Mouse (Mus musculus): ENCODE measurements at regions not wholly inside any gene's neighbourhood (a gene's known extent, or its start where the extent isn't known, plus 50 kb on each side); places are given as distances from the start of the nearest gene placed in this dataset.

GRCm38 (mm10) chr13:107539326-107539725 lies 504.9 kb upstream of the Smim15 start:
- TF ChIP-seq CTCF (IDR thresholded peaks at IDR 0.05; ENCODE audit: extremely low read depth, insufficient read depth, low read length) (no peak), POLR2A (IDR thresholded peaks at IDR 0.05; ENCODE audit: extremely low read depth, insufficient read depth, low read length) (no peak)
- Histone ChIP-seq H3K27ac (ENCODE audit: insufficient read depth, low read length) (no peak overlapping the region), H3K4me1 (ENCODE audit: control insufficient read depth, insufficient read depth, low read length) (peaks cover 7% of the 10 kb centered on the region), H3K4me3 (ENCODE audit: insufficient read depth, low read length) (no peak overlapping the region)

- TF ChIP-seq CTCF (IDR thresholded peaks at IDR 0.05; ENCODE audit: extremely low read depth, insufficient read depth, low read length) (no peak), POLR2A (IDR thresholded peaks at IDR 0.05; ENCODE audit: extremely low read depth, insufficient read depth, low read length) (no peak)
- H3K4me1 ChIP-seq (ENCODE audit: control insufficient read depth, insufficient read depth, low read length): no peaks in the 10 kb centered on the region; the same call in 1 of the 2 replicates
- H3K27ac ChIP-seq (ENCODE audit: insufficient read depth, low read length): no peak overlapping the region
- no peak overlapping the region for H3K4me3 ChIP-seq (ENCODE audit: insufficient read depth, low read length)
Observed at GRCm38 (mm10) chr13:107535213-107535612, 509.0 kb upstream of the Smim15 start.

DNA sequence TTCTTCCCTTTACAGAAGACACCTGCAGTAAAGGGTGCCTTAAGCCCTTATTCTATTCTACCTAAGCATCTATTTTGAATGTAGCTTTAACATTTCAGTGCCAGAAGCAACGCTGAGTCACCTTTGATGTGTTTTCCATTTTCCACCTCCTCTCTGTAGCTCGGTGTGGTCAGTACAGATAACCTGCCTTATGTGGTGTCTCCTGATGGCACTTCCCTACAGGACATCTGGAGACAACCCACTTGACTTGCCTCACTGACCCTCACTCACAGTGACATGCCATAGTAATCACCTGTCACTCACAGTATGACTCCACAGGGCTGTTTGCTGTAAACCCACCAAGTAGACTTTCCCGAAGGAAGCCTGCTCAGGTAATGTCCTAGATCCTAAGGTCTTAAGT lies 510.9 kb upstream of the Smim15 start:
- no peaks in the 10 kb centered on the region for H3K4me1 ChIP-seq (ENCODE audit: control insufficient read depth, insufficient read depth, low read length)
- H3K27ac ChIP-seq (ENCODE audit: insufficient read depth, low read length): no peak overlapping the region
- no peak for TF ChIP-seq CTCF (IDR thresholded peaks at IDR 0.05; ENCODE audit: extremely low read depth, insufficient read depth, low read length)
- H3K4me3 ChIP-seq (ENCODE audit: insufficient read depth, low read length): no peak overlapping the region

- no peak overlapping the region for H3K27ac ChIP-seq (ENCODE audit: insufficient read depth, low read length)
- H3K4me1 ChIP-seq (ENCODE audit: control insufficient read depth, insufficient read depth, low read length): no peaks in the 10 kb centered on the region
- H3K4me3 ChIP-seq (ENCODE audit: insufficient read depth, low read length): no peak overlapping the region
- no peak for TF ChIP-seq CTCF (IDR thresholded peaks at IDR 0.05; ENCODE audit: extremely low read depth, insufficient read depth, low read length)
- TF ChIP-seq POLR2A (IDR thresholded peaks at IDR 0.05; ENCODE audit: extremely low read depth, insufficient read depth, low read length): no peak
Observed at GRCm38 (mm10) chr13:107531528-107531927, 509.6 kb upstream of the Kif2a start.

- no peak overlapping the region for H3K4me3 ChIP-seq (ENCODE audit: insufficient read depth, low read length)
- no peak for TF ChIP-seq POLR2A (IDR thresholded peaks at IDR 0.05; ENCODE audit: extremely low read depth, insufficient read depth, low read length)
- TF ChIP-seq CTCF (IDR thresholded peaks at IDR 0.05; ENCODE audit: extremely low read depth, insufficient read depth, low read length): no peak
- H3K27ac ChIP-seq (ENCODE audit: insufficient read depth, low read length): no peak overlapping the region
- no peaks in the 10 kb centered on the region for H3K4me1 ChIP-seq (ENCODE audit: control insufficient read depth, insufficient read depth, low read length)
Observed at GRCm38 (mm10) chr13:107531026-107531425, 509.1 kb upstream of the Kif2a start.

- no peak overlapping the region for H3K27ac ChIP-seq (ENCODE audit: insufficient read depth, low read length)
- no peak overlapping the region for H3K4me3 ChIP-seq (ENCODE audit: insufficient read depth, low read length)
- H3K4me1 ChIP-seq (ENCODE audit: control insufficient read depth, insufficient read depth, low read length): no peaks in the 10 kb centered on the region
- TF ChIP-seq CTCF (IDR thresholded peaks at IDR 0.05; ENCODE audit: extremely low read depth, insufficient read depth, low read length) (no peak), POLR2A (IDR thresholded peaks at IDR 0.05; ENCODE audit: extremely low read depth, insufficient read depth, low read length) (no peak)
Observed at GRCm38 (mm10) chr13:107530392-107530791, 508.5 kb upstream of the Kif2a start.

- Histone ChIP-seq H3K4me3 (ENCODE audit: insufficient read depth, low read length) (no peak overlapping the region), H3K27ac (ENCODE audit: insufficient read depth, low read length) (no peak overlapping the region), H3K4me1 (ENCODE audit: control insufficient read depth, insufficient read depth, low read length) (no peaks in the 10 kb centered on the region)
- no peak for TF ChIP-seq CTCF (IDR thresholded peaks at IDR 0.05; ENCODE audit: extremely low read depth, insufficient read depth, low read length)
- no peak for TF ChIP-seq POLR2A (IDR thresholded peaks at IDR 0.05; ENCODE audit: extremely low read depth, insufficient read depth, low read length)
Observed at GRCm38 (mm10) chr13:107528724-107529456, 507.0 kb upstream of the Kif2a start.

- Histone ChIP-seq H3K4me3 (ENCODE audit: insufficient read depth, low read length) (no peak overlapping the region), H3K27ac (ENCODE audit: insufficient read depth, low read length) (no peak overlapping the region), H3K4me1 (ENCODE audit: control insufficient read depth, insufficient read depth, low read length) (no peaks in the 10 kb centered on the region)
- no peak for TF ChIP-seq CTCF (IDR thresholded peaks at IDR 0.05; ENCODE audit: extremely low read depth, insufficient read depth, low read length)
- TF ChIP-seq POLR2A (IDR thresholded peaks at IDR 0.05; ENCODE audit: extremely low read depth, insufficient read depth, low read length): no peak
Observed at GRCm38 (mm10) chr13:107522942-107523341, 501.0 kb upstream of the Kif2a start.

- no peaks in the 10 kb centered on the region for H3K4me1 ChIP-seq (ENCODE audit: control insufficient read depth, insufficient read depth, low read length)
- no peak overlapping the region for H3K27ac ChIP-seq (ENCODE audit: insufficient read depth, low read length)
- H3K4me3 ChIP-seq (ENCODE audit: insufficient read depth, low read length): no peak overlapping the region
- TF ChIP-seq CTCF (IDR thresholded peaks at IDR 0.05; ENCODE audit: extremely low read depth, insufficient read depth, low read length) (no peak), POLR2A (IDR thresholded peaks at IDR 0.05; ENCODE audit: extremely low read depth, insufficient read depth, low read length) (no peak)
Observed at GRCm38 (mm10) chr13:107514236-107514635, 492.3 kb upstream of the Kif2a start.

- no peak for TF ChIP-seq POLR2A (IDR thresholded peaks at IDR 0.05; ENCODE audit: extremely low read depth, insufficient read depth, low read length)
- no peak for TF ChIP-seq CTCF (IDR thresholded peaks at IDR 0.05; ENCODE audit: extremely low read depth, insufficient read depth, low read length)
- no peak overlapping the region for H3K27ac ChIP-seq (ENCODE audit: insufficient read depth, low read length)
- H3K4me1 ChIP-seq (ENCODE audit: control insufficient read depth, insufficient read depth, low read length): no peaks in the 10 kb centered on the region
- no peak overlapping the region for H3K4me3 ChIP-seq (ENCODE audit: insufficient read depth, low read length)
Observed at GRCm38 (mm10) chr13:107513274-107514146, 491.6 kb upstream of the Kif2a start.

All from cortical plate, adult 2 months (tissue).